Mouse (Mus musculus): ENCODE measurements around the gene Fut2. TPM values are rescaled to one million over a fixed set of nuclear protein-coding genes. Genes with fewer than 3 reads are reported as not detected.
"Not testable (repeated sequence)": the region's sequence is repeated elsewhere in the genome, so short reads cannot be mapped to it uniquely, and the experiment has no call there.

The Fut2 gene
- polyA plus RNA-seq, 1 experiment from 2014 or later = not detected

GRCm38 (mm10) chr7:45683396-45684050 is 17.3 kb upstream of the Fut2 start, which contains the start of gene Ntn5:
Gene Ntn5, plus strand, starts transcription at chr7:45684022.
- no peak for ATAC-seq
- 77% methylated on average over 7 of the region's 7 CpGs for WGBS
- 0 out of 2 replicates have a peak, but pooled peaks cover 5% of the 10 kb centered on the region for H3K4me1 ChIP-seq
- H3K9me3 ChIP-seq (replicated peaks) = no peaks in the 10 kb centered on the region
- H3K27me3 ChIP-seq = no peaks in the 10 kb centered on the region
- peak within 1 kb of the TSS; percentile 30 for H3K9ac ChIP-seq
- H3K27ac ChIP-seq = no peak within 1 kb of the TSS
- H3K4me3 ChIP-seq = no peak within 1 kb of the TSS
- no peaks in the 10 kb centered on the region for H3K36me3 ChIP-seq (ENCODE audit: poor library complexity, severe bottlenecking)
- no peak within 1 kb of the TSS for H3K4me2 ChIP-seq

GRCm38 (mm10) chr7:45682144-45683126 is 16.2 kb upstream of the Fut2 start:
- no peaks in the 10 kb centered on the region for H3K36me3 ChIP-seq (ENCODE audit: poor library complexity, severe bottlenecking)
- no peaks in the 10 kb centered on the region for H3K27me3 ChIP-seq
- 29% methylated on average over 14 of the region's 14 CpGs for WGBS
- no peak overlapping the region for H3K9ac ChIP-seq
- H3K9me3 ChIP-seq (replicated peaks) = no peaks in the 10 kb centered on the region
- peak overlapping the region; percentile 40 for H3K4me2 ChIP-seq
- peak; percentile 91 for ATAC-seq
- H3K27ac ChIP-seq = peak overlapping the region; percentile 26
- 0 out of 2 replicates have a peak, but pooled peaks cover 5% of the 10 kb centered on the region for H3K4me1 ChIP-seq
- no peak overlapping the region for H3K4me3 ChIP-seq

- Histone ChIP-seq H3K9ac (no peak overlapping the region; the same call in 1 of the 2 replicates), H3K9me3 (replicated peaks) (no peaks in the 10 kb centered on the region), H3K36me3 (ENCODE audit: poor library complexity, severe bottlenecking) (no peaks in the 10 kb centered on the region), H3K4me1 (0 out of 2 replicates have a peak, but pooled peaks cover 5% of the 10 kb centered on the region), H3K27ac (no peak overlapping the region), H3K4me2 (no peak overlapping the region), H3K27me3 (no peaks in the 10 kb centered on the region), H3K4me3 (no peak overlapping the region)
- ATAC-seq = no peak
- WGBS = 86% methylated on average over 8 of the region's 8 CpGs
Observed at GRCm38 (mm10) chr7:45681046-45681736, 15.0 kb upstream of the Fut2 start.

GRCm38 (mm10) chr7:45679966-45680621 is 13.9 kb upstream of the Fut2 start:
- Histone ChIP-seq H3K4me3 (no peak overlapping the region), H3K4me1 (0 out of 2 replicates have a peak, but pooled peaks cover 5% of the 10 kb centered on the region), H3K36me3 (ENCODE audit: poor library complexity, severe bottlenecking) (no peaks in the 10 kb centered on the region), H3K4me2 (no peak overlapping the region), H3K27ac (no peak overlapping the region), H3K9ac (no peak overlapping the region), H3K9me3 (replicated peaks) (no peaks in the 10 kb centered on the region), H3K27me3 (no peaks in the 10 kb centered on the region)
- no peak for ATAC-seq
- 73% methylated on average over 14 of the region's 14 CpGs for WGBS

- Histone ChIP-seq H3K9me3 (replicated peaks) (no peaks in the 10 kb centered on the region), H3K27me3 (no peaks in the 10 kb centered on the region), H3K36me3 (ENCODE audit: poor library complexity, severe bottlenecking) (no peaks in the 10 kb centered on the region), H3K9ac (no peak overlapping the region), H3K27ac (no peak overlapping the region), H3K4me2 (no peak overlapping the region), H3K4me1 (0 out of 2 replicates have a peak, but pooled peaks cover 5% of the 10 kb centered on the region), H3K4me3 (no peak overlapping the region)
- WGBS = 94% methylated on average over 14 of the region's 14 CpGs
- no peak for ATAC-seq
Observed at GRCm38 (mm10) chr7:45678513-45678912, 12.3 kb upstream of the Fut2 start.

- Histone ChIP-seq H3K9me3 (replicated peaks) (no peaks in the 10 kb centered on the region), H3K27me3 (no peaks in the 10 kb centered on the region), H3K9ac (no peak overlapping the region), H3K36me3 (ENCODE audit: poor library complexity, severe bottlenecking) (no peaks in the 10 kb centered on the region), H3K4me3 (no peak overlapping the region), H3K4me2 (no peak overlapping the region), H3K4me1 (0 out of 2 replicates have a peak, but pooled peaks cover 5% of the 10 kb centered on the region), H3K27ac (no peak overlapping the region)
- 82% methylated on average over 7 of the region's 7 CpGs for WGBS
- no peak for ATAC-seq
Observed at GRCm38 (mm10) chr7:45677627-45678295, 11.6 kb upstream of the Fut2 start.

GRCm38 (mm10) chr7:45668921-45669320 is 2.7 kb upstream of the Fut2 start:
- Histone ChIP-seq H3K9me3 (replicated peaks) (no peaks in the 10 kb centered on the region; the same call in 1 of the 2 replicates), H3K4me1 (no peaks in the 10 kb centered on the region), H3K4me3 (no peak overlapping the region), H3K36me3 (ENCODE audit: poor library complexity, severe bottlenecking) (no peaks in the 10 kb centered on the region), H3K27me3 (no peaks in the 10 kb centered on the region; the same call in 1 of the 2 replicates), H3K27ac (no peak overlapping the region), H3K4me2 (no peak overlapping the region), H3K9ac (no peak overlapping the region)
- no peak for ATAC-seq
- 95% methylated on average over 9 of the region's 9 CpGs for WGBS

GRCm38 (mm10) chr7:45667761-45668160 is 1.6 kb upstream of the Fut2 start:
- ATAC-seq = no peak
- no peak overlapping the region for H3K4me3 ChIP-seq
- H3K9me3 ChIP-seq (replicated peaks) = no peaks in the 10 kb centered on the region; the same call in 1 of the 2 replicates
- H3K27me3 ChIP-seq = no peaks in the 10 kb centered on the region; the same call in 1 of the 2 replicates
- no peak overlapping the region for H3K9ac ChIP-seq
- no peak overlapping the region for H3K27ac ChIP-seq
- no peaks in the 10 kb centered on the region for H3K36me3 ChIP-seq (ENCODE audit: poor library complexity, severe bottlenecking)
- H3K4me1 ChIP-seq = no peaks in the 10 kb centered on the region
- no peak overlapping the region for H3K4me2 ChIP-seq
- 79% methylated on average over 14 of the region's 14 CpGs for WGBS

GRCm38 (mm10) chr7:45665303-45666138 is 673 bp downstream of the Fut2 start:
- Histone ChIP-seq H3K4me2 (no peak overlapping the region), H3K9me3 (replicated peaks) (no peaks in the 10 kb centered on the region; the same call in 1 of the 2 replicates), H3K27ac (no peak overlapping the region), H3K4me1 (no peaks in the 10 kb centered on the region), H3K36me3 (ENCODE audit: poor library complexity, severe bottlenecking) (no peaks in the 10 kb centered on the region), H3K27me3 (no peaks in the 10 kb centered on the region; the same call in 1 of the 2 replicates), H3K9ac (no peak overlapping the region), H3K4me3 (no peak overlapping the region)
- ATAC-seq = no peak
- WGBS = 67% methylated on average over 13 of the region's 13 CpGs

- not testable (repeated sequence) for ATAC-seq; H3K36me3 ChIP-seq (ENCODE audit: poor library complexity, severe bottlenecking); H3K4me3 ChIP-seq; H3K9ac ChIP-seq; H3K9me3 ChIP-seq (replicated peaks); H3K27ac ChIP-seq; H3K27me3 ChIP-seq; H3K4me2 ChIP-seq; H3K4me1 ChIP-seq
- 90% methylated on average over 6 of the region's 6 CpGs for WGBS
Observed at GRCm38 (mm10) chr7:45661702-45662101, 4.5 kb downstream of the Fut2 start.

Data from forebrain, embryonic 13.5 days (tissue).